Mouse (Mus musculus): Measurements from ENCODE around the gene Rab7. TPM values are rescaled to one million over a fixed set of nuclear protein-coding genes. Genes with fewer than 3 reads are reported as not detected.

Gene Rab7
- polyA plus RNA-seq, 1 experiment from 2014 or later: 343 TPM

- WGBS: 89% methylated on average over 4 of the region's 4 CpGs
- no peak for ATAC-seq
- H3K27ac ChIP-seq (ENCODE audit: low read length): no peak overlapping the region
Measured at GRCm38 (mm10) chr6:87995519-87995918, 49.6 kb downstream of the Rab7 start.

GRCm38 (mm10) chr6:87993790-87994571 lies 51.1 kb downstream of the Rab7 start:
- 2% methylated on average over 18 of the region's 18 CpGs for WGBS
- peak overlapping the region; percentile 42 for H3K4me3 ChIP-seq (replicated peaks; ENCODE audit: low read length)

More at GRCm38 (mm10) chr6:87995519-87995918, 49.6 kb downstream of the Rab7 start:
- no peak overlapping the region for H3K4me3 ChIP-seq (replicated peaks; ENCODE audit: low read length)
- H3K4me2 ChIP-seq (ENCODE audit: low read length): no peak overlapping the region
- no peaks in the 10 kb centered on the region for H3K9me3 ChIP-seq (ENCODE audit: control insufficient read depth, low read length)
- no peak overlapping the region for H3K9ac ChIP-seq (replicated peaks; ENCODE audit: low read depth, low read length)
- H3K27me3 ChIP-seq (replicated peaks; ENCODE audit: control insufficient read depth, insufficient read depth, low read length): no peaks in the 10 kb centered on the region
- peaks cover 2% of the 10 kb centered on the region for H3K36me3 ChIP-seq (ENCODE audit: control insufficient read depth, insufficient read depth)
- H3K4me1 ChIP-seq (replicated peaks; ENCODE audit: control insufficient read depth, insufficient read depth, low read length): peaks cover 23% of the 10 kb centered on the region

DNA sequence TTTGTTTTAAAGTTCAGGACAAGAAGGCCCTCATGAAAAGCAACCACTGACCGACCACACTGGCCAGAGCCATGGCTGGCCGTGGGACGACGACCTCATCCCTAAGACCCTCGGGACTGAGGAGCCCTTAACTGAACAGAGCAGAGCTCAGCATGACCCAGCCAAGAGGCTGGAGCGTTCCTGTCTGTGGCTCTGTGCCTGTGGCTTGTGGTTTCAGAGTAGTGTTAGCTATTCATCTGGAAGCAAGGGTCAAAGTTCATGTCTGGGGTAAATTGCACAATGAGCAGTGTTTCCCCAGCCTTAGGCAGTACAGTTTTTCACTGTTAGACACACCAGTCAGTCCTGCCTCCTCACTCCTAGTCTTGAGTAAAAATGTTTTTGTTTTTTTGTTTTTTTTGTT lies 52.3 kb downstream of the Rab7 start:
- no peak for ATAC-seq
- WGBS: 16% methylated on average over 6 of the region's 6 CpGs
- Histone ChIP-seq H3K9me3 (ENCODE audit: control insufficient read depth, low read length) (no peaks in the 10 kb centered on the region), H3K9ac (replicated peaks; ENCODE audit: low read depth, low read length) (no peak overlapping the region), H3K27ac (ENCODE audit: low read length) (no peak overlapping the region), H3K4me2 (ENCODE audit: low read length) (no peak overlapping the region), H3K36me3 (ENCODE audit: control insufficient read depth, insufficient read depth) (0 out of 2 replicates have a peak, but pooled peaks cover 2% of the 10 kb centered on the region), H3K27me3 (replicated peaks; ENCODE audit: control insufficient read depth, insufficient read depth, low read length) (no peaks in the 10 kb centered on the region), H3K4me1 (replicated peaks; ENCODE audit: control insufficient read depth, insufficient read depth, low read length) (peaks cover 23% of the 10 kb centered on the region), H3K4me3 (replicated peaks; ENCODE audit: low read length) (no peak overlapping the region)

More at GRCm38 (mm10) chr6:87993790-87994571, 51.1 kb downstream of the Rab7 start:
- no peaks in the 10 kb centered on the region for H3K27me3 ChIP-seq (replicated peaks; ENCODE audit: control insufficient read depth, insufficient read depth, low read length)
- 0 out of 2 replicates have a peak, but pooled peaks cover 2% of the 10 kb centered on the region for H3K36me3 ChIP-seq (ENCODE audit: control insufficient read depth, insufficient read depth)
- H3K4me2 ChIP-seq (ENCODE audit: low read length): peak overlapping the region; percentile 65
- H3K9ac ChIP-seq (replicated peaks; ENCODE audit: low read depth, low read length): peak overlapping the region; percentile 57
- no peaks in the 10 kb centered on the region for H3K9me3 ChIP-seq (ENCODE audit: control insufficient read depth, low read length)
- peak; percentile 91 for ATAC-seq
- H3K27ac ChIP-seq (ENCODE audit: low read length): peak overlapping the region; percentile 75
- H3K4me1 ChIP-seq (replicated peaks; ENCODE audit: control insufficient read depth, insufficient read depth, low read length): peaks cover 23% of the 10 kb centered on the region

- no peaks in the 10 kb centered on the region for H3K27me3 ChIP-seq (replicated peaks; ENCODE audit: control insufficient read depth, insufficient read depth, low read length)
- no peak overlapping the region for H3K9ac ChIP-seq (replicated peaks; ENCODE audit: low read depth, low read length)
- no peaks in the 10 kb centered on the region for H3K9me3 ChIP-seq (ENCODE audit: control insufficient read depth, low read length)
- no peak for ATAC-seq
- H3K27ac ChIP-seq (ENCODE audit: low read length): no peak overlapping the region
- no peak overlapping the region for H3K4me2 ChIP-seq (ENCODE audit: low read length)
- H3K4me1 ChIP-seq (replicated peaks; ENCODE audit: control insufficient read depth, insufficient read depth, low read length): peaks cover 23% of the 10 kb centered on the region
- WGBS: 38% methylated on average over 1 of the region's 1 CpGs
- H3K36me3 ChIP-seq (ENCODE audit: control insufficient read depth, insufficient read depth): 0 out of 2 replicates have a peak, but pooled peaks cover 2% of the 10 kb centered on the region
- H3K4me3 ChIP-seq (replicated peaks; ENCODE audit: low read length): no peak overlapping the region
Measured at GRCm38 (mm10) chr6:87991886-87992285, 53.2 kb downstream of the Rab7 start.

DNA sequence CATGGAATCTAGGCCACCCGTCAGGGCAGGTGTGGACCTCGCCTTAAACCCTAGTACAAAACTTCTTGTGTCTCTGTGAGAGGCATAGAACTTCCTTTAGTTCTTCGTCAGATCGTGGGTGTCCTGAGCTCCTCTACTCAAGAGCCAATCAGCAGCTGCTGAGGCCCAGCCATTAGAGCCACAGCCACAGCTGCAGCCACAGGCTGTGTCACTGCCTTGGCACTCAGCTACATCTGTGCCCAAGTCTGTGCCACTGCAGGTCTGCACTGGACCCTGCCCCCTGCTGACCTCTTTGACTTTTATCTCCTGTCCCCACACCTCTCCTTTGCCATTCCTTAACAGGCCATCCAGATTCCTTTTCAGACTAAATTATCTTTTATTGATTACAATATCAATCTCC lies 53.9 kb downstream of the Rab7 start:
- Histone ChIP-seq H3K4me1 (replicated peaks; ENCODE audit: control insufficient read depth, insufficient read depth, low read length) (peaks cover 23% of the 10 kb centered on the region), H3K4me3 (replicated peaks; ENCODE audit: low read length) (no peak overlapping the region), H3K27me3 (replicated peaks; ENCODE audit: control insufficient read depth, insufficient read depth, low read length) (no peaks in the 10 kb centered on the region), H3K9ac (replicated peaks; ENCODE audit: low read depth, low read length) (no peak overlapping the region), H3K9me3 (ENCODE audit: control insufficient read depth, low read length) (no peaks in the 10 kb centered on the region), H3K36me3 (ENCODE audit: control insufficient read depth, insufficient read depth) (0 out of 2 replicates have a peak, but pooled peaks cover 2% of the 10 kb centered on the region), H3K27ac (ENCODE audit: low read length) (no peak overlapping the region), H3K4me2 (ENCODE audit: low read length) (no peak overlapping the region)
- WGBS: 77% methylated on average over 4 of the region's 4 CpGs
- no peak for ATAC-seq

DNA sequence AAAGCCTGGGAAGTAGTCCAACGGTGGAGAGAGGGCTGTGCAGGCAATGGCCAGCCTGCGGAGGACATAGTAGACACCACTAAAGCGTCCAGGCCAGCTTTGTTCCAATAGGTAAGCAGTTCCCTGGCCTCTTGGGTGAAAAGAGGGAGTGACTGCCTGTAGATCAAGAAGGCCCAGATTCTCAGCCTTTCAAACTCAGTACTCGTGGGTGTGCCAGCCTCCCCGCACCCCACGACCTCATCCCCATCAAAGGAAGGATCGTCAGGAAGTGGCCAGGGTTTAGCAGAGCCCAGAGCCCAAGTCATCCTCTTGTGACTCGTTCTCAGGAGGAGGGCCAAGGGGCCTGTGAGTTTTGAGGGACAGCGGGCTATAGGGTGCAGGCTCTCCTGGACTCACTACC lies 62.6 kb downstream of the Rab7 start:
- Histone ChIP-seq H3K9me3 (ENCODE audit: control insufficient read depth, low read length) (no peaks in the 10 kb centered on the region), H3K9ac (replicated peaks; ENCODE audit: low read depth, low read length) (peak overlapping the region; percentile 96), H3K27ac (ENCODE audit: low read length) (peak overlapping the region; percentile 95; the same call in 1 of the 2 replicates), H3K27me3 (replicated peaks; ENCODE audit: control insufficient read depth, insufficient read depth, low read length) (no peaks in the 10 kb centered on the region), H3K36me3 (ENCODE audit: control insufficient read depth, insufficient read depth) (peaks cover 2% of the 10 kb centered on the region; the same call in 1 of the 2 replicates), H3K4me2 (ENCODE audit: low read length) (peak overlapping the region; percentile 59), H3K4me3 (replicated peaks; ENCODE audit: low read length) (peak overlapping the region; percentile 99), H3K4me1 (replicated peaks; ENCODE audit: control insufficient read depth, insufficient read depth, low read length) (peaks cover 18% of the 10 kb centered on the region)
- 63% methylated on average over 9 of the region's 9 CpGs for WGBS
- no peak for ATAC-seq

- H3K36me3 ChIP-seq (ENCODE audit: control insufficient read depth, insufficient read depth): peaks cover 2% of the 10 kb centered on the region; the same call in 1 of the 2 replicates
- 0% methylated on average over 55 of the region's 55 CpGs for WGBS
- H3K27ac ChIP-seq (ENCODE audit: low read length): peak within 1 kb of the TSS; percentile 95
- H3K4me1 ChIP-seq (replicated peaks; ENCODE audit: control insufficient read depth, insufficient read depth, low read length): peaks cover 18% of the 10 kb centered on the region
- peak within 1 kb of the TSS; percentile 91 for H3K4me2 ChIP-seq (ENCODE audit: low read length)
- H3K27me3 ChIP-seq (replicated peaks; ENCODE audit: control insufficient read depth, insufficient read depth, low read length): no peaks in the 10 kb centered on the region
- H3K9ac ChIP-seq (replicated peaks; ENCODE audit: low read depth, low read length): peak within 1 kb of the TSS; percentile 96
- H3K4me3 ChIP-seq (replicated peaks; ENCODE audit: low read length): peak within 1 kb of the TSS; percentile 99
- no peaks in the 10 kb centered on the region for H3K9me3 ChIP-seq (ENCODE audit: control insufficient read depth, low read length)
- peak; percentile 86 for ATAC-seq
Measured at GRCm38 (mm10) chr6:87981547-87982256, 63.4 kb downstream of the Rab7 start, which contains the start of gene H1fx. H1fx (minus strand) TSS chr6:87981637.

GRCm38 (mm10) chr6:87981030-87981485 lies 64.0 kb downstream of the Rab7 start:
- ATAC-seq: peak; percentile 41
- H3K36me3 ChIP-seq (ENCODE audit: control insufficient read depth, insufficient read depth): peaks cover 2% of the 10 kb centered on the region; the same call in 1 of the 2 replicates
- H3K4me3 ChIP-seq (replicated peaks; ENCODE audit: low read length): peak overlapping the region; percentile 99
- H3K9ac ChIP-seq (replicated peaks; ENCODE audit: low read depth, low read length): peak overlapping the region; percentile 96
- H3K4me2 ChIP-seq (ENCODE audit: low read length): peak overlapping the region; percentile 91
- under 1% methylated on average over 48 of the region's 56 CpGs for WGBS
- no peaks in the 10 kb centered on the region for H3K9me3 ChIP-seq (ENCODE audit: control insufficient read depth, low read length)
- H3K27me3 ChIP-seq (replicated peaks; ENCODE audit: control insufficient read depth, insufficient read depth, low read length): no peaks in the 10 kb centered on the region
- H3K27ac ChIP-seq (ENCODE audit: low read length): peak overlapping the region; percentile 95
- peaks cover 18% of the 10 kb centered on the region for H3K4me1 ChIP-seq (replicated peaks; ENCODE audit: control insufficient read depth, insufficient read depth, low read length)

Data from forebrain, embryonic 16.5 days (tissue).